Mouse (Mus musculus) activated CD4-positive, CD25-positive, alpha-beta regulatory T cell, adult 4 months (primary cell): ENCODE data around the gene Rnaseh2b. TPM values are rescaled to one million over a fixed set of nuclear protein-coding genes. Genes with fewer than 3 reads are reported as not detected.

ENCODE experiments used
- ATAC-seq: one replicate; pipeline ENCODE4 v1.8.0; 2017
- polyA plus RNA-seq, 2 experiments: library from polyadenylated mRNA; unstranded; fragments of 100-300 nt; shearing (Covaris generic); gene quantifications; one replicate each; pipeline ENCODE4 v1.2.1; 2017

Gene Rnaseh2b
- polyA plus RNA-seq, result 10 to 100 TPM; 39.6 to 52.2 TPM

DNA sequence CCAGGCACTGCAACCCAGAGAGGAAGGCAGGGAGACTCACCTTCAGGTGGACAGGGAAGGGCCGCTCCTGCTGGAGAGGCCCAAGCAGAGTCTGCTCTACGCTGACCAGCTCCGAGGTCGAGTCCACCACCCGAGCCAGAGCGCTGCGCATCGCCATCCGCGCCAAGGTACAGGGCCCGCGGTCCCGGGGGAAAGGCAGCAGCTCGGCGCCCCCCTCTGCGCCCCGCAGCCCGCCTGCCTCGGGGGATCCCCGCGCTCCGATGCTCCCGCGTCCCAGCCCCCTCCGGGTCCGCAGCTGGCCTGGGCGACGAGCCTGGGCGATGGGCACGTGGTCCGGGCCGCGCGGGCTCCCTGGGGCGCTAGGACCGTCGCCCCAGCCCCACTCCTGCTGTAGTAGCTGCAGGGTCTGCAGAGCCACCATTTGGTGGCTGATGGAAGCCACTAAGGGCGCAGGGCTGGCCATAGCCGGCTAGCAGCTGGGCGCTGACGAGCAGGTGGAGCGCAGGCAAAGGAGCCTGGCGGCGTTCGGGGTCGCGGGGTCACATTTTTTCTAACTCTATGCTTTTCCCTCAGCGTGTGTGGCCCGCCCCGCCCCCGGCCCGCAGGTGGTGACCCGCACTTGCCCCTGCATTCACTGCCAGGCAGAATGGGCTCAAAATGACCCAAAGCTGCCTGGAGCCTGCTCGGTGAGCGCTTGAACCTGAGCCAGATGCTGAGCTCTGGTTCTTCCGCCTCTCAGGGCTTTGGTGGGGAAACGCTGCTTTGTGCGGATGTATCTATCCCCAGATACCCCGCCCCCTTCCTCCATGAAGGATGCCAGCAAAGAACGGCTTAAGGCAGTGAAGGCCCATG lies at the start of gene Rnaseh2b, which contains the start of gene Dleu7:
Rnaseh2b (plus strand) TSS at position 102 of the 852 bp plus-strand sequence.
Dleu7 (minus strand) TSS at position 560 of the 852 bp plus-strand sequence.
- ATAC-seq, result peak; percentile 66

DNA sequence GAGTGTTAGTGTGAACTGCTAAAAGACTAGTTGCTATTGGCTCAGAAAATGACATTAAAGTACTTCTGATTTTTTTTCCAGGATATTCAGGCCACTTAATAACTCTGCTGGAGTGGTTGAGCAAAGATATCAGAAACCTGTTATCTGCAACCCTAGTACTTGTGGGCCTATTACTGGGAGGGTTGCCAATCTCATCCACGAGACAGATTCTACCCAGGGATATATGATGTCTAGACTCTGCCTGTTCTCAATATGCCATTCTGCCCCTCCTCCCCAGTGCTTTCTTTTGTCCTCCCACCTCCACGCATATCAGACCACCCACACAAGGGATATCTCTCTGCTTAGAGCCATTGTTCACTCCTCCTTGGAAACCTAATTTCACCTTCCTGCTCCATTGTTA lies 48.9 kb upstream of the Rnaseh2b start:
- ATAC-seq, result no peak

DNA sequence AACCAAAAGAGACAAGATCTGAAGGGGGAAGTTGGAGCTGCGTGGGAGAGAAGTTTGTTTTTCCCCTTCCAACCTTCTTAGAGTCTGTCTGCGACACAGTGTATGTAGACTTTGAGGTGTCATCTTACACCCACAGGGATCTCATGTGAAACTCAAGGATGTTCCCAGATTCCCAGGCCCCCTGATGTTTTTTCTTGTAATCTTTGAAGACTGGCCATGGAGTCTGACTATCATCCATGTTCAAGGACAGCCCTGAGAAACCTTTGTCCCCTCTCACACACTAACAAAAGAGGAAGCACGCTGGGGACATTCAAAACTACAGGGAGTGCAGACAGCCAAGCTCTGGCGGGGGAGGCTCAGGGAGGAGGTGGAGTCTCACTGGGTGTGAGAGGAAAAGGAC lies 46.8 kb upstream of the Rnaseh2b start:
- no peak for ATAC-seq

DNA sequence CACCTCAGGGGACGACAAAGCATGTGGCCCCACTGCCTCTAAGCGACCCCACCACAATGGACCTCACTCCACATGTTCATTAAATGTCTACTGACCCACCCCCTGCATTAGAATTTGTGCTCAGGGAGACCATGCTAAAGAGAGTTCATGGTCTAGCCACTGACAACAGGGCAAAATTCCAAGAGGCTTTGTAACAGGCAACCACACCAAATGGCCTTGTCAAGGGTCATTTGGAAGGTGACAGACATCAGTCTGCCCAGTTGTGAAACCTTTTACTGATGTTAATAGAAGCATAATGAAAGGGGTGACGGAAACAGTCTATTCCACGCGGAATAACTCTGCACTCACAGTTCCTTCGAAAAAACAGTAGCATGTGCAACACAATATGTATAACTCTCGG lies 44.0 kb upstream of the Rnaseh2b start:
- ATAC-seq, result no peak

DNA sequence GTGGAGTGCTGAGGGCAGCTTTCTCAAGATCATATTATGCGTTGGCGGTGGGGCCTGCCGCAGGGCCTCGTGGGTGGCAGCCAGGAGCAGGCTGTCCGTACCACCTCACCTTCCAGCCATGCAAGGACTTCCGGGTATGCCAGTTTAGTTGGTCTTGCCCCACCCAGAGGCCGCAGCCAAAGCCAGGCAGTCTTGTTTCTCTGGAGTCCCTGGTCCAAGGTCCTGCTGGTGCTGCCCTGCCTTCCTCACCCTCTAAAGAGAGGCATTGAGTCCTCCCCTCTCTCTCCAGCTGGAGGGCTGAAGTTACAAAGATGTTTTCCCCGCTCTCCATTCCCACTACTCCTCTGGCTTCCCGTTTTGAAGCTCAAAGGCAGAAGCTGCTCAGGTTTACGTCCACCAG lies 43.6 kb upstream of the Rnaseh2b start:
- no peak for ATAC-seq

DNA sequence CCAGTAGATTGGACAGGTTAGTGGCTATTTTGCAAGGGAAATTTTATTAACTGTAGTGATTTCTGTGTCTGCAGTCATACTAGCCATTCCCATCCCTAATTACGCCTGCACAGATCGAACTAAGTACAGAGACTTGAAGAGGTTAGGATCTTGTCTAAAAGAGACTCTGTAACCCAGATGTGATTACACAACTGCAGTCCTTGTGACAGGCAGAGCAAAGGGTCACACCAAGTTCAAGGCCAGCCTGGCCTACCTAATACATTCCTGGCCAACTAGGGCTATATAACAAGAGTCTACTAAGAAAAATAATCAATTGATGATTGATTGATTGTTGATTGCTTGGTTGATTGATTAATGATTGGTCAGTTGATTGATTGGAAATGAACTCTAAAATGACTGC lies 43.1 kb upstream of the Rnaseh2b start:
- ATAC-seq, result no peak

DNA sequence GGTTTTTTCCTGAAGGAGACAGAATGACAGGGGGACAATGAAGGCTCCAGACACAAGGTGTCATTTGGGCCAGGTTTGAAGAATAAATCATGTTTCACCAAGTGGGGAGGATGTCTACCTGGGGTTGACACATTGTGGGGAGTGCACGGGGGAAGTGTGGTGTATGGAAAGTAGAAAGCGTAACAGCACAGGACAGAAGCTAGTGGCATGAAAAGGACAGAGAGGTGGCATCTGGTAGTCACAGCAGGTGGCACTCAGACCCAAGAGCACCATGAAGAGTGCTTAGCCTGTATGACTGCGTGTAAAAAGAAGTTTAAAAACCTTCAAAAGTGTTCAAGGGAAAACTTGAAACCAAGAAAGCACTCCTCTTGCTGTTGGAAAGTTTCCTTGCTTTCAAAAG lies 42.3 kb upstream of the Rnaseh2b start:
- ATAC-seq, result no peak

DNA sequence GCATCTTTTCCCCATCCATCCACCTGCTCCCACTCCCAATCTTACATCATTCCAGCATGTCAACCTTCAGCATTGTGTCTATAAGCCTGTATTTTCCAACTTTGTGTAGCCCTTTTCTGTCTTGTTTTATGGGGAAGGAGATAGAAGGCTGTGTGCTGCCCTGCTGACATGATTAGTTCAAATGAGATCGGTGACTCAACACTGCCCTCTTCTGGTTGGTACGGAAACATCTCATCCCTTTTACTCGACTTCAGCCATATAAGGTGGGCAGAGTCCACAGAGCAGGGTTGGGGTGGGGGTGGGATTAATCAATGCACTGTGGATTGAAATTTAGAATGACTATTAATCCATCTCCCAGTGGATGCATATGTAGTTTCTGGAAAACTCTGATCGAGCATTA lies 40.4 kb upstream of the Rnaseh2b start:
- peak; percentile 49 for ATAC-seq

DNA sequence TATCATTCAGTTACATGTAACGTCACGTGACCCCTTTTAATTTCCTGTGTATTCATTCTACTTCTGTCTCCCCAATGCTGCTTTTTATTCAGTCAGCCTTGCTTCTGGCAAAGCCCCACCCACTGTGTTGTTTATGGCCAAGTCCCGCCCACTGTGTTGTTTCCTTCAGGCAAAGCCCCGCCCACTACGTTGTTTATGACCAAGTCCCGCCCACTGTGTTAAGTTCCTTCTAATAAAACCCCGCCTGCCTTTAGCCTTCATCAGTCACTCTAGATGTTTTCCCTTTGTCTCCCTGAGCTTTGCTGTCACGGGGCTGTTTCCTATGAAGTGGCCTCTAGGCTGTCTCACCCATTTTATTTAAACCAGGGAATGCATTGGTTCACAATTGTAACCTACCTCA lies 38.0 kb upstream of the Rnaseh2b start:
- no peak for ATAC-seq

DNA sequence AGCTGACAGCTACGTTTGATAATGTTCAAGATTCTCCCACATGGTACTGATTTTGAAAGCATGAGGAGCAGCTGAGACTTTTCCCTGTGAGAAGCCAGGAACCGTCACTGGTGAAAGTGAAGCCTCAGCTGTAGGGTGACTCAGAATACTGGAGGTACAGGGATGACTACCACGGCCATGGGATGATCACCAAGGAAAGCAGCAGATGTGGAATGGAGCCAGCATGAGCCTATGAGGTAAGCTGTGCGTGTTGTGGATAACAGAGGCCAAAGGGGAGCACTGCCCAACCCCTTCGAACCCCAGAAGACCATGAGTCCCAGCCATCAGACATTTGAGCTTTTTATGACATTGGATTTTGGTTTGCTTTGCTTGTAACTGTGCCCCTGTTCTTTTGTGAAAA lies 36.3 kb upstream of the Rnaseh2b start:
- no peak for ATAC-seq

DNA sequence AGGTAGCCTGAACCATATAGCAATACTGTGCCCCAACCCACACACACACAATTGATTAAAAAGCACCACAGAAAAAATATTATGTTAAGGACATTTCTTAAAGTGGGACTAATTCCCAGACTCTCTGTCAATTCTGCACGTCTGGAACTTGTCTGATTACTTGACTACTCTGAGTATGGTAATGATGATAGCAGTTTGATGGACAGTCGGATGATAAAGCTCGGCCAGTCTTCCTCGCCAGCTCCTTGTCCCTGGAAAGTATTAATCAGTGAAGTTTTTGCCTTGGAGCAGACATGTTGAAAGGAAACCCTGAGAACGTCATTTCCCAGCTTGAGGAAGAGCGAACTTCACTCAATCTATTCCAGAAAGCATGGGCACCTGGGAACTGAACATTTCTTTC lies 34.3 kb upstream of the Rnaseh2b start:
- no peak for ATAC-seq

DNA sequence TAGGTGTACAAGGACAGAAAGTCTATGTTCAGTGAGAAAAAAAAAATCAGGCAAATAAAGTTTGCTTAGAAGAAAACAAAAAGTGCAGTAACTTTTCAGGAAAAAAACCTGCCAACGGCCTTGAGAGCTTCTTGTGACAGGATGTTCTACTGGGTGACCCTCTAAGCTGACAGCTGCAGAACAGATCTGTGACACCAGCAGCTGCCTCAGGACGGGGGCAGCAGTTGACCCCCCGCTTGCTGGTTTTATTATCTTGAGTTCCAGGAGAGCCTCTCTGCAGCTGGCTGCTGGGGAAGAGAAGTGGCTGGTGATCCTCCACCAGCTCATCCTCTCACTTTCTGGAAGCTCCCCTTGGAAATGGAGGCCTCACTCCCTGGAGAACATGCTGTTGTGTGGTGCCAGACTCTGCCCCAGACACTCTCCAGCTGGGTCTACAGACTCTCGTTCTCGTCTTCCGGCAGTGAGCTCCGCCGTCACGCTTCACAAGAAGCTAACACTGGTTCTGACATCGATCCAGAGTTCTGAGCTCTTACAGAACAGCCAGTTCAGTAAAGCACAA lies 33.3 kb upstream of the Rnaseh2b start:
- ATAC-seq, result no peak

DNA sequence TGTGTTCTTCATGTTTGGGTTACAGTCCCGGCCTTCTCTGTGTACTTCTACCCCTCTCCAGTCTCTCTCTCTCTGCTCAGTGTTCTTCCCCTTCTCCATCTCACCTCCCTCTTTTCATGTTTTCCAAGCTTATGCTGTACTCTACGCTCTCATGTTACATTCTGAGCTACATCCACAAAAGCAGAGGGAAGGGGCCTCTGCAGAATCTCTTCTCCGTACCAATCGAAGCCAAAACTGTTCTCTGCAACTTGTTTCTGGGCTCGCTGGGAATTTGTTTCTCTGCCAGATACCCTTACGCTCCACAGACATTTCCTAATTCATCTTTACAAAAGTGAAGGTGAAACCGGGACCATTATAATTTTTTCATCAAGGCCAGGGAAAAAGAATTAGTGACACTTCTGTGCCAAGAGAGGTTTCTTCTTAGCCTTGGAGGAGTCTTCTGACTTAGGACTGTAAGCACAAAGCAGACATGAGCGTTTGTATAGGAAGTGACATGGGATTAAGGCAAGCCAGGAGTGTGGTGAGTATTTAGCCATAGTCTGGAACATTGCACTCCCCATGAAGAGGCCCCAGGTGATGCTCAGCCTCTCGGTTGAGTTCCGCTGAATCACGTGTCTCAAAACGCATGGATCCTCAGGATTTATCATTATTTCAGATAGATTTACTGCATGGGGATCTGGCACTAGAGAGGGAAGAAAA lies 21.5 kb upstream of the Rnaseh2b start:
- no peak for ATAC-seq

DNA sequence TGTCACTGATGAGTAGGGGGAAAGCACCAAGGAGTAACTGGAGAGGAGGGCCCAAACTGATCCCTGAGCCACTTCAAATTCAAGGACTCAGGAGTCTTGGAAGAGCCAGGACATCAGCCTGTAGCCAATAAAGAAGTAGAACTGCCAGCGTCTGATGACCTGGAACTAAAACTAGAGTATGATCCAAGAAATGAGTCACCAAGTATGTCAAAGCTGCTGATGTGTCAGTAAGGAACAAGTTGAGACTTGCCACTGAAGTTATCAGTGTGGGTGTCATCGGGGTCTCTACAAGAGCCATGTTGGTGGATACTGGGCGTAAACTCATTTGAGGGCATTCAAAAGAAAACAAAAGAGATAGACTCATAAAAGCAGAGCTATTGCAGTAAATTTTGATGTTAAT lies 18.8 kb upstream of the Rnaseh2b start:
- ATAC-seq, result no peak

DNA sequence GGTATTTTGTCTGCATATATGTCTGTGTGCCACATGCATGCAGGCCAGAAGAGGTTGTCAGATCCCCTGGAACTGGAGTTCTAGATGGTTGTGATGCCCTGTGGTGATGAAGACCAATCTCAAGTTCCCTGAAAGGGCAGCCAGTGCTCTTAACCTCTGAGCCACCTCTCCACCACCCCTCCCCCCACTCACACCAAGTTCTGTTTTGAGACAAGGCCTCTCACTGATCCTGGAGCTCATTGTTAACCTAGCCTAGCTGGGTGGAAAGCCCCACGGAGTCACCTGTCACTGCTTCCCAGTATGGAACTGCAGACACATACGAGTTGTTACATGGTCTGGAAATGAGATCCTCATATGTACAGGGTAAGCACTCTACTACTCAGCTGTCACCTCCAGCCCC lies 9.4 kb upstream of the Rnaseh2b start:
- no peak for ATAC-seq

DNA sequence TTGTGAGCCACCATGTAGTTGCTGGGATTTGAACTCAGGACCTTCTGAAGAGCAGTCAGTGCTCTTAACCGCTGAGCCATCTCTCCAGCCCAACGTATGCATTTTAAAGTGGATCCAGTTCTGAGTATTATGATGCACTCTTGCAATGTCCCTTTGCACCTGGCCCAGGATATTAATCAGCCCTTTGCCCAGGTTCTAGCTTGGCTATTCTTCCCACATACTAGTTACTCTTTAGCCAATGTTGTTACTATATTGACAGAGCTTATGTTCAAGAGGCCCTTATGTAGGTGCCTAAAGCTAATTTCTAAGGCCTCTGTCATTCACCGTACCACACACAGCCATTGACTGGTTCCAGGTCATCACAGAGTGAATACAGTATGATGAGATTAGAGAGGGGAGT lies 3.7 kb upstream of the Rnaseh2b start:
- ATAC-seq, result no peak

DNA sequence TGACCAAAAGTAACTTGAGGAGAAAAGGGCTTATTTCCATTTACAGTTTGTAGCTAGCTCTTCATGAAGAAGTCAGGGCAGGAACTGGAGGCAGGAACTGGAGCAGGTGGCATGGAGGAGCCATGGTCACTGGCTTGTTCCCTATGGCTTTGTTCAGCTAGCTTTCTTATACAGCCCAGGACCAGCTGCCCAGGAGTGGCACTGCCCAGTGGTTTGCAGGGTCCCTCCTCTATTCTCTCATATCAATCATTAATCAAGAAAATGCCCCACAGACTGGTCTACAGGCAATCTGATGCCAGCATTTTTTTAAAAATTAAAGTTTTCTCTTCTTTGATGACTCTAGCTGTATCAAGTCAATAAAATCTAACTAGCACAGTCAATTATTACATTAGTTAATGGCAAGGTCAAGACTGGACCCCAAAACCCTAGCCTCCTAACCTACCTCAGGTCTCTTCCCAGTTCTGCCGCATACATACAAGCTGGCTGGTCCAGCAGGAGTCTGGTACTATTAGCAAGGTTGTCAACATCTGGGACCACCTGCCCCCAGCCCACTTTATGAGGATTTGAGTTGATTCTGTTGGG lies 892 bp upstream of the Rnaseh2b start:
- no peak for ATAC-seq

DNA sequence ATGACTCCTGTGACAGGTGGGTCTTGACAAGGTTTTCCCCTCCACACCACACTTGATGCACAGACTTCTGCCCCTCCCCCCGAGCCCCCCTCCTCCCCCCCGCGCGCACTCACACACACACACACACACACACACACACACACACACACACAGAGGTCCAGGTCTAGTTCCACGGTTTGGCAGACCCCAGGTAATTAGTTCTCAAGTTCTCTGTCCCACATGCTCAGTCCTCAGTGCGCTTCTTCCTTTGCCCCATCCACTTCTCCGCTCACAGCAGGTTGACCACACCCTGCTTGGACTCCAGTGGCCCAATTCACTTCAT lies 262 bp upstream of the Rnaseh2b start:
- ATAC-seq, result no peak

DNA sequence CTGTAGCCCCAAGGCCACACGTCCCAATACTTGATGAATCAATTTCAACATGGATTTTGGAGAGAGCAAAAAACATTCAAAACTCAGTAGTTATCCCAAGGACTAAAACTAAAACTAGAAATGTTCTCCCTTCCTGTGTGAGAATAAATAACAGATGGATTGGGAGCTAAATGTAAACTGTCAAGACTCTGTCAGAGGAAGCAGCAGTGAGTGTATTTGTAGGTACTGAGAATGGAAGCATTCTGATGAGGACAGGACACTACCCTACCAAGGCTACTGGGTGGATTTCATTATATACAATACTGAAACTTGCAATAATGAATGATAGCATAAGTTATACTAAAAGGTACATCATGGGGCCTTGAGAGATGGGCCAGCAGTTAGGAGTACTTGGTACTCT lies 6.4 kb downstream of the Rnaseh2b start:
- no peak for ATAC-seq

DNA sequence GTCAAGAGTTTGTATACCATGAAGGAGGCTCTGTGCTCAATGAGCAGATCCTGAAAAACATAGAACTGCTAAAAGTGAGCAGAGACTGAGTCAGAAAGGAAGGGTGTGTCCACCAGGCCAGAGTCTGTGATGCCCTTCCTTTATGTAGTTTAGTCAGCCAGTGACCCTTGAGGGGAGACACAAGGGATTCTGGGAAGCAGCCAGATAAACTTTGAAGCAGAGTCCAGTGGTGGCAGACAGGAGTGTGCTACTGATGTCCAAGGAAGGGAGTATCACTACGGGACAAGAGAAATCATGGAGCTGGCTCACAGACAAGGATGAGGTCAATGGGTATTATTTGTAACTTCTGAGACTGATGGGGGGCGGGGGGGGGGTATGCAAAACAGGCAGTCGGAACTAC lies 7.6 kb downstream of the Rnaseh2b start:
- ATAC-seq, result no peak

DNA sequence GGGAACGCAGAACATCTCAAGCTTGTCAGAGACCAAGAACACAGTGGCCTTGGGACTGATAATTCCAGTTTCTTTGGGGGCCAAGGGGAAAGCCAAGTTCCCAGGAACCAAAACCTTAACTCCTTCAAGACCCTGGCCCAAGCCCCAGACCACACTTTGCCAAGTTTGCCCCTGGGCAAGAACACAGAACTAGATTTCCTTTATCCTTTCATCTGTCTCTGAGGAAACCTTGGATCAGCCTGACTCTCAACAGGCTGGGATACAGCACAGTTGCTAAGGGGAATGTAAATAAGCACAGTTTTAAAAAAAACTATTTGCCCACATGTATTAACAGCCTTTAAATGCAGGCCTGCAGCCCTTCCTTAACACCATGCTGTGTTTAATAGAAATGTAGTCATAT lies 15.2 kb downstream of the Rnaseh2b start:
- no peak for ATAC-seq

DNA sequence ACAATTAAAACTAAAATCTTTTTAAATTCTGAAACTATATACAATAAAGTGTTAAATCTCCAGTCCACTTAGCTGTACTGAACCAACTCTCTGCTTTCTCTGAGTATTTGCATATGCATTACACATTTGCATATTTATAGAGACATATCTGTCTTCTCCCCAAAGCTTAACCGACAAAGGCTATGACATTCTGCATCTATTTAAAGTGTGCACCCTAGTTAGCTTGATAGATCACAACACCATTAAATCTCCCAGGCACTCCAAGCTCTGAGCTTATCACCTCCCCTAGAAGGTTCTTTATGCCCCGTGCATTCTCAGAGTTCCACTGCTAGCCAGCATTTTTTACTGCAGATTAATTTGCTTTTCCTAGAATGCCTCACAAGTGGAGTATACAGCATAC lies 16.6 kb downstream of the Rnaseh2b start:
- no peak for ATAC-seq

DNA sequence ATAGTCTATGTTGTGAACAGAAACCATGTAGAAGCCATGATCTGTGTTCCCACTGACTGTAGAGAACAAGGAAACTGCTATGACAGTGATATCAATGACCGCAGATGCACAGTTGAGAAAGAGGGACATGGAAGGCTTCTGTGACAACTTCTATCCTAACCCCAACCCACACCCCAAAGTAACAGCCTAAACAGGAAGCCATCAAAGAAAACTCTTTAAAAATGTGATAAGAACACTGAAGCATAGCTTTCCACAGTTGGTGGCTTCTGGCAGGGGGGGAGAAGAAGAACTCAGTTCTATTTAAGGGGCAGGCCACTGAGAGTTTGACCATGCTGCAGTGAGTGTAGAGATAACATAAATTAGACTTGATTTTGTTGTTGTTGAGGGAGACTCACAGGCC lies 19.3 kb downstream of the Rnaseh2b start:
- no peak for ATAC-seq
